Mouse (Mus musculus) lung, postnatal 0 days (tissue): ENCODE measurements at regions not wholly inside any gene's neighbourhood (a gene's known extent, or its start where the extent isn't known, plus 50 kb on each side); places are given as distances from the start of the nearest gene placed in this dataset.
"Not testable (repeated sequence)": the region's sequence is repeated elsewhere in the genome, so short reads cannot be mapped to it uniquely, and the experiment has no call there.

Source experiments
- CTCF ChIP-seq: IDR thresholded peaks from 2 replicates; pipeline ENCODE4 v1.5.1; 2016; ENCODE audit warnings: antibody characterized with exemption, mild to moderate bottlenecking
- EP300 ChIP-seq: IDR thresholded peaks from 2 replicates; pipeline ENCODE4 v1.6.1; 2016; ENCODE audit warnings: antibody characterized with exemption, mild to moderate bottlenecking, control low read depth

GRCm38 (mm10) chr15:90431048-90431447 lies 206.9 kb downstream of the Alg10b start:
- not testable (repeated sequence) for TF ChIP-seq CTCF, EP300
